In genomic region chr14:31560886-31561285, GRCm38 (mm10) we compare ENCODE assay signal across 11 mouse cellular contexts. TPM values are rescaled to one million over a fixed set of nuclear protein-coding genes. Genes with fewer than 3 reads are reported as not detected.
DNase-seq lines count a peak whose midpoint lies in the region; ATAC-seq and TF ChIP-seq lines count a peak whose summit lies in the region.
"Had no signal": no experiment of that assay in that cellular context is flagged by ENCODE, and none has a peak within 500 bp of the region (broad histone marks: within the 10 kb centered on the region; RNA-seq: fewer than 3 reads in every experiment).

No protein-coding gene starts in this region.

- peaks cover 26% of the 10 kb centered on the region for H3K4me1 ChIP-seq in kidney, embryonic 14.5 days (ENCODE audit: control insufficient read depth, insufficient read depth, low read length)
- peaks cover 66% of the 10 kb centered on the region for H3K4me1 ChIP-seq in heart, embryonic 13.5 days
- H3K4me1 ChIP-seq in lung, postnatal 0 days (ENCODE audit: insufficient read depth, low read depth, low read length) = no peaks in the 10 kb centered on the region
- H3K4me1 ChIP-seq in forebrain, embryonic 15.5 days = no peaks in the 10 kb centered on the region
- H3K4me1 ChIP-seq: forebrain, embryonic 13.5 days had no signal

- H3K9ac ChIP-seq in kidney, embryonic 14.5 days (ENCODE audit: low read depth, low read length) = no peak overlapping the region
- no peak overlapping the region for H3K9ac ChIP-seq in heart, embryonic 13.5 days
- H3K9ac ChIP-seq in lung, postnatal 0 days (replicated peaks; ENCODE audit: low read depth) = no peak overlapping the region
- H3K9ac ChIP-seq in forebrain, embryonic 15.5 days (replicated peaks) = no peak overlapping the region
- H3K9ac ChIP-seq: forebrain, embryonic 13.5 days; limb, embryonic 15.5 days had no signal

- TF ChIP-seq EP300 in lung, postnatal 0 days (IDR thresholded peaks at IDR 0.05) = no peak

- ATAC-seq in kidney, embryonic 14.5 days (ENCODE audit: low FRiP score, low TSS enrichment) = no peak
- ATAC-seq in heart, embryonic 13.5 days (ENCODE audit: extremely low read depth, insufficient number of reproducible peaks, low FRiP score, low TSS enrichment) = peak; percentile 65; the same call in 1 of the 2 replicates
- peak; percentile 42; the same call in 1 of the 2 replicates for ATAC-seq in lung, postnatal 0 days
- no peak for ATAC-seq in cerebellum, adult (ENCODE audit: insufficient number of reproducible peaks, low FRiP score, low TSS enrichment)
- ATAC-seq in forebrain, embryonic 15.5 days (replicated peaks) = no peak
- ATAC-seq: forebrain, embryonic 13.5 days had no signal

- no peak for DNase-seq in kidney, adult 8-10 months
- DNase-seq in MN1 (ENCODE audit: low spot score) = peak; percentile 90
- DNase-seq in lung, postnatal 0 days (ENCODE audit: low spot score) = peak; percentile 35
- no peak for DNase-seq in cerebellum, adult 18-20 months
- DNase-seq: right cerebral cortex, postnatal 4 days had no signal

- TF ChIP-seq CTCF in lung, postnatal 0 days (IDR thresholded peaks at IDR 0.05) = no peak

- H3K4me3 ChIP-seq in kidney, embryonic 14.5 days (ENCODE audit: low read length) = no peak overlapping the region
- no peak overlapping the region for H3K4me3 ChIP-seq in heart, embryonic 13.5 days
- no peak overlapping the region for H3K4me3 ChIP-seq in lung, postnatal 0 days (ENCODE audit: low read depth, low read length)
- H3K4me3 ChIP-seq in forebrain, embryonic 15.5 days = no peak overlapping the region
- H3K4me3 ChIP-seq: forebrain, embryonic 13.5 days; limb, embryonic 15.5 days had no signal

- no peaks in the 10 kb centered on the region for H3K27me3 ChIP-seq in kidney, embryonic 14.5 days (ENCODE audit: control insufficient read depth, insufficient read depth, low read length)
- H3K27me3 ChIP-seq in heart, embryonic 13.5 days (replicated peaks) = peaks cover 33% of the 10 kb centered on the region
- H3K27me3 ChIP-seq in lung, postnatal 0 days (replicated peaks; ENCODE audit: insufficient read depth, low read length) = no peaks in the 10 kb centered on the region
- H3K27me3 ChIP-seq in forebrain, embryonic 15.5 days = no peaks in the 10 kb centered on the region
- H3K27me3 ChIP-seq: forebrain, embryonic 13.5 days; limb, embryonic 15.5 days had no signal

- H3K4me2 ChIP-seq in kidney, embryonic 14.5 days (replicated peaks; ENCODE audit: low read depth, low read length) = no peak overlapping the region
- no peak overlapping the region for H3K4me2 ChIP-seq in heart, embryonic 13.5 days
- H3K4me2 ChIP-seq in lung, postnatal 0 days (replicated peaks; ENCODE audit: low read depth, low read length) = no peak overlapping the region
- no peak overlapping the region for H3K4me2 ChIP-seq in forebrain, embryonic 15.5 days (replicated peaks)
- H3K4me2 ChIP-seq: forebrain, embryonic 13.5 days; limb, embryonic 15.5 days had no signal

- WGBS in kidney, embryonic 14.5 days = 23% methylated on average over 5 of the region's 5 CpGs
- WGBS in heart, embryonic 13.5 days = 6% methylated on average over 5 of the region's 5 CpGs
- WGBS in lung, postnatal 0 days = 17% methylated on average over 4 of the region's 5 CpGs
- WGBS in forebrain, embryonic 15.5 days = 58% methylated on average over 5 of the region's 5 CpGs

- 0 out of 2 replicates have a peak overlapping the region, but pooled peaks have one; percentile 1 for H3K27ac ChIP-seq in kidney, embryonic 14.5 days (ENCODE audit: low read depth, low read length)
- H3K27ac ChIP-seq in heart, embryonic 13.5 days (replicated peaks) = peak overlapping the region; percentile 79
- H3K27ac ChIP-seq in lung, postnatal 0 days (ENCODE audit: low read length) = no peak overlapping the region
- H3K27ac ChIP-seq in forebrain, embryonic 15.5 days (replicated peaks) = no peak overlapping the region
- H3K27ac ChIP-seq: forebrain, embryonic 13.5 days; limb, embryonic 15.5 days had no signal

- no peaks in the 10 kb centered on the region for H3K9me3 ChIP-seq in kidney, embryonic 14.5 days (ENCODE audit: control insufficient read depth, low read length)
- no peaks in the 10 kb centered on the region for H3K9me3 ChIP-seq in heart, embryonic 13.5 days
- H3K9me3 ChIP-seq in lung, postnatal 0 days (ENCODE audit: low read length) = no peaks in the 10 kb centered on the region
- H3K9me3 ChIP-seq in forebrain, embryonic 15.5 days = no peaks in the 10 kb centered on the region
- H3K9me3 ChIP-seq: forebrain, embryonic 13.5 days; limb, embryonic 15.5 days had no signal

- H3K36me3 ChIP-seq in kidney, embryonic 14.5 days (ENCODE audit: control insufficient read depth, insufficient read depth, low read length) = no peaks in the 10 kb centered on the region
- no peaks in the 10 kb centered on the region for H3K36me3 ChIP-seq in heart, embryonic 13.5 days
- no peaks in the 10 kb centered on the region for H3K36me3 ChIP-seq in lung, postnatal 0 days (ENCODE audit: insufficient read depth, low read length)
- H3K36me3 ChIP-seq in forebrain, embryonic 15.5 days = no peaks in the 10 kb centered on the region
- H3K36me3 ChIP-seq: limb, embryonic 15.5 days had no signal

RNA-seq across cellular contexts. Expression of gene Colq, which starts 30.3 kb away (rescaled TPM):
- polyA plus RNA-seq in kidney, embryonic 14.5 days (2014; fragmentation: Nextera tagmentation; extraction: Ambion mirVana) = 1.8 and 3.2 TPM in 2 replicates
- 8.1 and 8.3 TPM in 2 replicates for polyA plus RNA-seq in heart, embryonic 13.5 days (2015; fragmentation: Nextera tagmentation; extraction: Ambion mirVana)
- 1.1 and 1.4 TPM in 2 replicates for polyA plus RNA-seq in lung, postnatal 0 days (2015; fragmentation: Nextera tagmentation; extraction: Ambion mirVana)
- not detected in 2 replicates for polyA plus RNA-seq in forebrain, embryonic 15.5 days (2015; fragmentation: Nextera tagmentation; extraction: Ambion mirVana)
- polyA plus RNA-seq: forebrain, embryonic 13.5 days had no signal

Comparison
In these comparisons a context has a peak if more than half of its experiments do, and no peak if none do; other contexts are left out.
1. ATAC-seq: peak in heart, embryonic 13.5 days (single experiment) and lung, postnatal 0 days (single experiment); none in kidney, embryonic 14.5 days (single experiment), cerebellum, adult (single experiment) and forebrain, embryonic 15.5 days (single experiment).
2. H3K27ac ChIP-seq: peak in kidney, embryonic 14.5 days (single experiment) and heart, embryonic 13.5 days (single experiment); none in lung, postnatal 0 days (single experiment) and forebrain, embryonic 15.5 days (single experiment).
3. DNase-seq: peak in MN1 (single experiment) and lung, postnatal 0 days (single experiment); none in kidney, adult 8-10 months (0 of 2) and cerebellum, adult 18-20 months (0 of 2).